Mouse (Mus musculus) neural tube, embryonic 10.5 days (tissue): ENCODE measurements around the gene Ndufa7.
A peak's percentile ranks its signal among the peaks of the same experiment; 100 is the strongest.
"Not testable (repeated sequence)": the region's sequence is repeated elsewhere in the genome, so short reads cannot be mapped to it uniquely, and the experiment has no call there.

Experiments used
- DNase-seq: peaks from one replicate; pipeline ENCODE4 v3.0.0-alpha.2; 2017; ENCODE audit warnings: low spot score; ENCODE audit errors: extremely low spot score

The Ndufa7 gene

DNA sequence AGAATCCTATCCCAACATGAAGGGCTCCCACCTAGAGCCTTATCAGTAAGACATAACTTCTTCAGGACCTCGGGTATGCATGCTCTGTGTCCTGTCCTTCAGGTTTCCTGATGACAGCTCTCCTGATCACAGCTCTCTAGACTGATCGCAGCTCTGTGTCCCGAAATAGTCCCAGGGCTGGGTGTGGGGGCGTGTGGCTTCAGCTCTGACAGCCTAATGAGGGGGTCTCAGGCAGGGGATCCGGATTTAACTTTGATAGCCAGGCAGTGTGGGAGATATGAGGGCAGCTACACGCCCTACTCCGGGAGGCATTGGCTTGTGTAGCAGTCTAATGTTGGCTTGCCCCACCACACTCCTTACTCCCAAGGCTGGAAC is 13.2 kb upstream of the Ndufa7 start:
- DNase-seq, result peak; percentile 33

GRCm38 (mm10) chr17:33812475-33812874 is 11.9 kb upstream of the Ndufa7 start:
- no peak for DNase-seq

DNA sequence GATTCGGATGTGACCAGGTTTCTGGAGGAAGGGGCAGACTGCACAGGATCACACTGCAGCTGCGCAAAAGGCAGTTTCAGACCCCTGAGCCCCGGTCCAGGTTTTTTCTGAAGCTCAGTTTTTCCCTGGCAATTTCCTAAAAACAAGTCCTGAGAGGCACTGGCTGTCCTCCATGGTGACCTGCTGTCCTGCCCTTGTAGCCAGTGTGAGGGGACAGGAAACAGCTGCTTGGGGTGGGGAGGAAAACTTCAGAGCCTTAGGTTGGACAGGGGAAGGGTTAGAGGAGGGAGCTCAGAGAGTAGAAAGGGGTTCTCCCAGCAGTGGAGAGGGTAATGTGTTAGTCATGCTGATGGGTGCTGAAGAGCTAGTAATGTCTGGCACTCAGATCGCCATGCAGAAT is 11.4 kb upstream of the Ndufa7 start:
- DNase-seq, result no peak

- no peak for DNase-seq
Observed at GRCm38 (mm10) chr17:33815399-33815798, 9.0 kb upstream of the Ndufa7 start.

DNA sequence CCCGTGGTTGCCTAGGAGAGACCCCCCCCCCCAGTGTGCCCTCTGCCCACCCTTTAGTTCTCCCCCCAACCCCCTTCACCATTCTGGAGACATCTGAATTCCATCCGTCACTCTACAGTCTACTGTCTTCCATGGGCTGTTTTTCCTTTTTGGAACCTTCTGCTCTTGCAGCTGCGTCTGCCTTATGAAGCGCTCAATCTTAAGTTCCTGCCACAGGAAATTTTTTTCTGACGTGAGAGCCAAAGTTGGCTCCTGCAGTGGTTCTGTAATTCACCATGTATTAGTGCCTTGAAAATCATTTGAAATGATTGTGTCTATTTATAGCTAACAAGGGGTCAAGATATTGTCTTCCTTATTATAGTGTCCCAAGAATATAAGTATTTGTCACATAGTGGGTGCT is 7.8 kb upstream of the Ndufa7 start:
- no peak for DNase-seq

GRCm38 (mm10) chr17:33817184-33817968 is 7.0 kb upstream of the Ndufa7 start:
- DNase-seq, result peak; percentile 94

DNA sequence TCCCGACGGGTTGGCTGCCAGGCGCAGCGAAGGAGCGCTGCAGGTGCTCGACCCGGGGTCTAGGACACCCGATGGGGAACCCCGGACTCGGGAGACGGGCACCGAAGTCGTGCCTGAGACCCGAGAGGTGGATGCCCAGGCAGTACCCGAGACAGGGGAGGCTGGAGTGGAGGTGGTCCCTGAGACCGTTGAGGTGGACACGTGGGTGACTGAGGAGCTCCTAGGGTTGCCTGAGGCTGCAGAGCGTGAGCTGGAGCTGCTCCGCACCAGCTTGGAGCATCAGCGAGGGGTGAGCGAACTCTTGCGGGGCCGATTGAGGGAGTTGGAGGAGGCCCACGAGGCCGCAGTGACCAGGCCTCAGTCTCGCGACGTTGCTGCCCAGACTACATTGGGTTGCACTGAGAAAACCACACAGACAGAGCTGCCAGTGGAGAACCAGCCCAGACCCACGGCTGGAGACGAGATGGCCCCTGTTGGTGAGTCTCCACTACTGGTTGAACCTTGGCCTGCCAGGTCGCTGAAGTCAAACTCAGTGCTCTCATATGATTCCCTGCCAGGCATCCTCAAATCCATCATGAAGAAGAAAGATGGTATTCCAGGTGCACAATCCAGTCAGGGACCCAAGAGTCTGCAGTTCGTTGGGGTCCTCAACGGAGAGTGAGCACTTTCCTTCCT is 6.3 kb upstream of the Ndufa7 start:
- DNase-seq, result no peak

GRCm38 (mm10) chr17:33822436-33822959 is 1.9 kb upstream of the Ndufa7 start:
- DNase-seq, result no peak

- not testable (repeated sequence) for DNase-seq
Observed at GRCm38 (mm10) chr17:33823171-33823570, 1.2 kb upstream of the Ndufa7 start.

GRCm38 (mm10) chr17:33824997-33825330 is 592 bp downstream of the Ndufa7 start:
- DNase-seq, result not testable (repeated sequence)

DNA sequence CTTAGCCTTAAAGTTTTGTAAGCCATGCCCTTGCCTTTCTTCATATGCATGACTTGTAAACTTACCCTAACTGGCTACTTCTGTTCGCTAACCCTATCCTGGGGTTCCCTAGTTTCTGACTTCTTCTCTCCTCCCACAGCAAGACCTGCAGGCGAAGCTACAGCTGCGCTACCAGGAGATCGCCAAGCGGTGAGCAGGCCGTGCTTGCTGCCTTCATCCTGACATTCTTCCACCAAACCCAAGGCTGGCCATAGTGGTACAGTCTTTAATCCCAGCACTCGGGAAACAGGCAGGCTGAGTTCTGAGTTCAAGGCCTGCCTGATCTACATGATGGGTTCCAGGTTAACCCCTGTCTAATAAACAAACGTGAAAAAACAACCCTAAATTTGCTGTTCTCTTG is 1.1 kb downstream of the Ndufa7 start:
- no peak for DNase-seq

- peak; percentile 72 for DNase-seq
Observed at GRCm38 (mm10) chr17:33826850-33827249, 2.5 kb downstream of the Ndufa7 start.

DNA sequence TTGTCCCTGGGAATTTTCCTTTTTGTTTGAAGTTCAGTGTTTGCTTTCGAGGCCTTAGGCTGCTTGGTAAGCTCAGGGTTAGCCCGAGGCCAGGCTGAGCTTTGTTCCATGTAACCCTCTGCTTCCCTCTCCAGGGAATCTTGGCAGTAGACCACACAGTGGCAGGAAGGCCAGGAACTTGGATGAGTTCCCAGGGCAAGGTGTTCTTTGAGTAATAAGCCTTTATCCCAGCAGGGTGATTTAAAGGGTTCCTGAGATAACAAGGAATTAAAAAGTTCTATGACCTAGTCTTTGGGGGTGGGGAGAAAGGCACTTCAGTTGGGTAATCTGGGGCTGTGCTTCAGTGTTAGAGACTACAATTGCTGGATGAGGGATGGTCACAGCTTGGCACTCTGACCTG is 4.5 kb downstream of the Ndufa7 start:
- DNase-seq, result no peak

DNA sequence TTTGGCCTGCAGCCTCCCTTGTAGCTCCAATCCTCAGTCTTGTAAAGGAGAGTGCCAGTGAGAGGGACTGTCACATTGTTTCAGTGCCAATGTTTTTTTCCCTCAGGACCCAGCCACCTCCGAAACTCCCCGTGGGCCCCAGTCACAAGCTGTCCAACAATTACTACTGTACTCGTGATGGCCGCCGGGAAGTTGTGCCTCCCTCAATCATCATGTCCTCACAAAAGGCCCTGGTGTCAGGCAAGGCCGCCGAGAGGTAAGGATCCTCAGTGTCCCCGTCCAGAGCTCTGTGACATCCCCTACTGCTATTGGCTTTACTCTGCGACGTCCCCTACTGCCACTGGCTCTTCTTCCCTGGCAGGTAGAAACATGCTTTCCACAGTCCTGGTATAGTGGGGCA is 5.2 kb downstream of the Ndufa7 start:
- no peak for DNase-seq

- DNase-seq, result peak; percentile 93
Observed at GRCm38 (mm10) chr17:33842966-33843795, 18.8 kb downstream of the Ndufa7 start, which contains the start of gene Cd320. Gene Cd320, plus strand, starts transcription at chr17:33843091.

GRCm38 (mm10) chr17:33844196-33844595 is 19.8 kb downstream of the Ndufa7 start:
- DNase-seq, result no peak

DNA sequence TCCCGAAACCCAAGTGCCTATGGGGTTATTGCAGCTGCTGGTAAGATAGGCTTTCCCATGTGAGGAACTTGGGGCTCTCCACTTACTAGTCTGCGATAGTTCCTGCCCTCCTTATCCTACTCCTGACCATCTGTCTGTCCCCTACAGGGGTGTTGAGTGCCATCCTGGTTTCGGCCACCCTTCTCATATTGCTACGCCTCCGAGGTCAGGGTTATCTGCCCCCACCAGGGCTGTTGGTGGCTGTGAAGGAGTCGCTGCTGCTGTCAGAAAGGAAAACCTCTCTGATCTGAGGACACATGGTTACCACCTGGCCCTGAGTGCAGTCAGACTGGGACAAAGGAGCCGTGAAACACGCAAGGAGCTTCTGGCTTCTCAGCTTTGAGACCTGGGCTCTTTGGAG is 23.8 kb downstream of the Ndufa7 start:
- no peak for DNase-seq

GRCm38 (mm10) chr17:33851331-33851730 is 27.0 kb downstream of the Ndufa7 start:
- no peak for DNase-seq

- no peak for DNase-seq
Observed at GRCm38 (mm10) chr17:33857816-33858215, 33.4 kb downstream of the Ndufa7 start.

GRCm38 (mm10) chr17:33865330-33866030 is 41.1 kb downstream of the Ndufa7 start:
- DNase-seq, result peak; percentile 21

DNA sequence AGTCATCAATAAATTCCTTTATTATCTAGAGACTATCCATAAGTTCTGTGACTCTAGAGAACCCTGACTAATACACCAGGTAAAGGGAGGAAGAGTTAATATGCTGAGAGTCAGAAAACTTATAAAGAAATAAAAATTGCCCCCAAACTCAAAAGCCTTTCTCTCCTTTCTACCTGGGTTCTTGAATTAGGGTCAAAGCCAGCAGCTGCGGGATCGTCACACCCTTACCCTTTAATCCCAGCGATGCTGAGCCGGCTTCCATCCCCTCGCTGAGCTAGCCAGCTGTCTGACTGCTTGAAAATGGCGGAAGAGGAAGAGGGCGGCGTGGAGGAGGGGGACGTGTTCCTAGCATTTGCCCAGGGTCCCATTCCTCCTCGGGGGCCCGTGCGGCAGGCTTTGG is 49.2 kb downstream of the Ndufa7 start, which contains the start of gene Gm7029:
TSS of gene Gm7029 (plus strand) at position 301 of the 400 bp plus-strand sequence.
- not testable (repeated sequence) for DNase-seq
